Mouse (Mus musculus): ENCODE data around the gene Pcsk2.

GRCm38 (mm10) chr2:143806924-143807664, 261.1 kb downstream of the Pcsk2 start:
- TF ChIP-seq GATA1 (IDR thresholded peaks at IDR 0.05; ENCODE audit: borderline replicate concordance, low read length) (no peak), FLI1 (IDR thresholded peaks at IDR 0.05; ENCODE audit: low read length) (no peak)

All from megakaryocyte, embryonic 14.5 days (primary cell).